In the genomic region with DNA sequence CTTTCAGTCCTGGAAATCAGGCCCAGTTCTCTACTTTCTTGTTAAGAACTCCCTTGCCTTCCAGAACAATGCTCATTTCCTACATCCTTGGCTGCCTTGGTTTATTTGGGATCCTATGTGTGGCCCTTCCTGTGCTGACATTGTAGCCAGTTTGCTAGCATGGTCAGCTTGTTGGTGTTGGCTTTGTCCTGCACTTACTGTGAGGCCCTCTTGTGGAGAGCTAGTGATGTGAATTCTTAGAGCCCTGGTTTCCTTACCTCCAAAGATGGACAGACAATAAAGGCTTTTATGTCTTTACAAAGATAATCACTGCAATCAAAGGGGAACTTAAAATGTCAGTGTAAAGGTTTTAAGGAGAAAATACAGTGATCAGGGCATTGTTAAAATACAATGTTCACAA, we compare ENCODE assay signal across 15 mouse cellular contexts. TPM values are rescaled to one million over a fixed set of nuclear protein-coding genes. Genes with fewer than 3 reads are reported as not detected.
DNase-seq lines count a peak whose midpoint lies in the region; ATAC-seq and TF ChIP-seq lines count a peak whose summit lies in the region.
"Had no signal": no experiment of that assay in that cellular context is flagged by ENCODE, and none has a peak within 500 bp of the region (broad histone marks: within the 10 kb centered on the region; RNA-seq: fewer than 3 reads in every experiment).

No protein-coding gene starts in this region.

- H3K27me3 ChIP-seq in intestine, postnatal 0 days (replicated peaks; ENCODE audit: control insufficient read depth, insufficient read depth, low read length): no peaks in the 10 kb centered on the region
- H3K27me3 ChIP-seq in intestine, embryonic 15.5 days (replicated peaks): no peaks in the 10 kb centered on the region
- no peaks in the 10 kb centered on the region for H3K27me3 ChIP-seq in midbrain, postnatal 0 days (ENCODE audit: insufficient read depth, low read length)
- H3K27me3 ChIP-seq in midbrain, embryonic 10.5 days (ENCODE audit: low read depth, poor library complexity, severe bottlenecking): no peaks in the 10 kb centered on the region
- no peaks in the 10 kb centered on the region for H3K27me3 ChIP-seq in stomach, postnatal 0 days (ENCODE audit: control insufficient read depth, insufficient read depth, low read length)

- TF ChIP-seq CTCF in intestine, postnatal 0 days (IDR thresholded peaks at IDR 0.05; ENCODE audit: low read depth): peak; percentile 58
- TF ChIP-seq CTCF in midbrain, postnatal 0 days (IDR thresholded peaks at IDR 0.05): peak; percentile 48
- TF ChIP-seq CTCF in stomach, postnatal 0 days (IDR thresholded peaks at IDR 0.05; ENCODE audit: low read depth): peak; percentile 58

- DNase-seq in adrenal gland, postnatal 14 days: peak; percentile 18
- no peak for DNase-seq in adrenal gland, postnatal 4 days (ENCODE audit: low spot score in 2 of 2)
- no peak for DNase-seq in midbrain, postnatal 0 days (ENCODE audit: low spot score)
- DNase-seq in midbrain, embryonic 10.5 days (ENCODE audit: low spot score): no peak
- DNase-seq in stomach, postnatal 0 days (ENCODE audit: low spot score): no peak
- DNase-seq: cerebellum, adult 9-11 months; heart, postnatal 36 days; kidney, adult 11 months; right cerebral cortex, postnatal 4 days; thymus, postnatal 25 days had no signal

- H3K4me2 ChIP-seq in intestine, postnatal 0 days (replicated peaks; ENCODE audit: low read depth): no peak overlapping the region
- H3K4me2 ChIP-seq in intestine, embryonic 15.5 days (replicated peaks): no peak overlapping the region
- no peak overlapping the region for H3K4me2 ChIP-seq in midbrain, postnatal 0 days (ENCODE audit: low read depth, low read length, poor library complexity, severe bottlenecking)
- H3K4me2 ChIP-seq in stomach, postnatal 0 days (replicated peaks; ENCODE audit: low read depth): no peak overlapping the region

- no peaks in the 10 kb centered on the region for H3K36me3 ChIP-seq in intestine, postnatal 0 days (ENCODE audit: control insufficient read depth, insufficient read depth)
- H3K36me3 ChIP-seq in intestine, embryonic 15.5 days: no peaks in the 10 kb centered on the region
- H3K36me3 ChIP-seq in midbrain, postnatal 0 days (ENCODE audit: insufficient read depth, low read length): no peaks in the 10 kb centered on the region
- H3K36me3 ChIP-seq in midbrain, embryonic 10.5 days: no peaks in the 10 kb centered on the region
- no peaks in the 10 kb centered on the region for H3K36me3 ChIP-seq in stomach, postnatal 0 days (ENCODE audit: control insufficient read depth, insufficient read depth, low read length)

- H3K4me3 ChIP-seq in intestine, postnatal 0 days (ENCODE audit: low read depth, low read length): no peak overlapping the region
- no peak overlapping the region for H3K4me3 ChIP-seq in intestine, embryonic 15.5 days (replicated peaks)
- H3K4me3 ChIP-seq in midbrain, postnatal 0 days (ENCODE audit: low read depth, low read length): no peak overlapping the region
- H3K4me3 ChIP-seq in midbrain, embryonic 10.5 days: no peak overlapping the region
- H3K4me3 ChIP-seq in stomach, postnatal 0 days (ENCODE audit: low read depth, low read length): no peak overlapping the region
- H3K4me3 ChIP-seq: megakaryocyte, embryonic 14.5 days; myocyte had no signal

- no peak overlapping the region for H3K27ac ChIP-seq in intestine, postnatal 0 days (ENCODE audit: low read depth, low read length)
- H3K27ac ChIP-seq in intestine, embryonic 15.5 days: no peak overlapping the region
- no peak overlapping the region for H3K27ac ChIP-seq in midbrain, postnatal 0 days (ENCODE audit: low read depth, low read length)
- no peak overlapping the region for H3K27ac ChIP-seq in midbrain, embryonic 10.5 days (replicated peaks)
- no peak overlapping the region for H3K27ac ChIP-seq in stomach, postnatal 0 days (replicated peaks)

- no peak overlapping the region for H3K9ac ChIP-seq in intestine, postnatal 0 days (ENCODE audit: low read depth, low read length)
- H3K9ac ChIP-seq in intestine, embryonic 15.5 days: no peak overlapping the region
- no peak overlapping the region for H3K9ac ChIP-seq in midbrain, postnatal 0 days (replicated peaks; ENCODE audit: low read length, poor library complexity, severe bottlenecking)
- H3K9ac ChIP-seq in stomach, postnatal 0 days (ENCODE audit: low read length): no peak overlapping the region

- H3K4me1 ChIP-seq in intestine, postnatal 0 days (replicated peaks; ENCODE audit: control insufficient read depth, insufficient read depth, low read length): no peaks in the 10 kb centered on the region
- no peaks in the 10 kb centered on the region for H3K4me1 ChIP-seq in intestine, embryonic 15.5 days (replicated peaks)
- no peaks in the 10 kb centered on the region for H3K4me1 ChIP-seq in midbrain, postnatal 0 days (ENCODE audit: insufficient read depth, low read length)
- H3K4me1 ChIP-seq in midbrain, embryonic 10.5 days: no peaks in the 10 kb centered on the region
- H3K4me1 ChIP-seq in stomach, postnatal 0 days (replicated peaks; ENCODE audit: control insufficient read depth, insufficient read depth): no peaks in the 10 kb centered on the region
- H3K4me1 ChIP-seq: megakaryocyte, embryonic 14.5 days had no signal

- H3K9me3 ChIP-seq in intestine, postnatal 0 days (ENCODE audit: control insufficient read depth): no peaks in the 10 kb centered on the region
- H3K9me3 ChIP-seq in intestine, embryonic 15.5 days: no peaks in the 10 kb centered on the region
- H3K9me3 ChIP-seq in midbrain, postnatal 0 days (ENCODE audit: low read length): no peaks in the 10 kb centered on the region
- no peaks in the 10 kb centered on the region for H3K9me3 ChIP-seq in midbrain, embryonic 10.5 days (replicated peaks)
- no peaks in the 10 kb centered on the region for H3K9me3 ChIP-seq in stomach, postnatal 0 days (ENCODE audit: control insufficient read depth, low read length)

- no peak for ATAC-seq in intestine, postnatal 0 days
- no peak for ATAC-seq in intestine, embryonic 15.5 days
- no peak for ATAC-seq in midbrain, postnatal 0 days (ENCODE audit: low FRiP score)
- no peak for ATAC-seq in stomach, postnatal 0 days (ENCODE audit: low FRiP score, low TSS enrichment)
- ATAC-seq in CD4-positive, CD25-positive, alpha-beta regulatory T cell, adult 4 months: no peak

- no peak for TF ChIP-seq EP300 in stomach, postnatal 0 days (optimal IDR thresholded peaks at IDR 0.05)

RNA-seq across cellular contexts. Expression of a gene that starts 32.9 kb away (rescaled TPM):
- total RNA-seq in adrenal gland, postnatal 14 days (2021): 25.5 and 27.0 TPM in 2 replicates
- 10 to 100 TPM; 23.2 to 24.2 TPM for total RNA-seq in adrenal gland, postnatal 4 days (2021)
- polyA plus RNA-seq in intestine, postnatal 0 days (2015; fragmentation: Nextera tagmentation; extraction: Ambion mirVana): 69.4 and 73.8 TPM in 2 replicates
- polyA plus RNA-seq in intestine, embryonic 15.5 days (2015; fragmentation: Nextera tagmentation; extraction: Ambion mirVana): 40.3 and 43.3 TPM in 2 replicates
- total RNA-seq in midbrain, postnatal 0 days (2014; rRNA removed): 16.4 and 26.7 TPM in 2 replicates
- polyA plus RNA-seq in midbrain, postnatal 0 days (2015; fragmentation: Nextera tagmentation; extraction: Ambion mirVana): 29.5 and 30.4 TPM in 2 replicates
- 49.2 and 52.9 TPM in 2 replicates for polyA plus RNA-seq in midbrain, embryonic 10.5 days (2016; fragmentation: Nextera tagmentation; extraction: Ambion mirVana)
- 28.9 and 30.0 TPM in 2 replicates for polyA plus RNA-seq in stomach, postnatal 0 days (2015; fragmentation: Nextera tagmentation; extraction: Ambion mirVana)
- polyA plus RNA-seq in CD4-positive, CD25-positive, alpha-beta regulatory T cell, adult 4 months (2017; shearing (Covaris generic)): 10 to 100 TPM; 20.4 to 24.8 TPM
